Mouse (Mus musculus) 3T3-L1 (cell line): ENCODE measurements around the gene Shh.
A peak's percentile ranks its signal among the peaks of the same experiment; 100 is the strongest.

Experiments
- DNase-seq: peaks from one replicate; pipeline ENCODE4 v3.0.0-alpha.2; 2015; ENCODE audit warnings: low read depth, low spot score

Shh gene

GRCm38 (mm10) chr5:28459456-28460225 is 7.4 kb downstream of the Shh start:
- no peak for DNase-seq

GRCm38 (mm10) chr5:28458821-28459240 is 8.2 kb downstream of the Shh start:
- no peak for DNase-seq

- DNase-seq = no peak
Observed at GRCm38 (mm10) chr5:28457921-28458641, 9.0 kb downstream of the Shh start.

- DNase-seq = no peak
Observed at GRCm38 (mm10) chr5:28456366-28456765, 10.7 kb downstream of the Shh start.

DNA sequence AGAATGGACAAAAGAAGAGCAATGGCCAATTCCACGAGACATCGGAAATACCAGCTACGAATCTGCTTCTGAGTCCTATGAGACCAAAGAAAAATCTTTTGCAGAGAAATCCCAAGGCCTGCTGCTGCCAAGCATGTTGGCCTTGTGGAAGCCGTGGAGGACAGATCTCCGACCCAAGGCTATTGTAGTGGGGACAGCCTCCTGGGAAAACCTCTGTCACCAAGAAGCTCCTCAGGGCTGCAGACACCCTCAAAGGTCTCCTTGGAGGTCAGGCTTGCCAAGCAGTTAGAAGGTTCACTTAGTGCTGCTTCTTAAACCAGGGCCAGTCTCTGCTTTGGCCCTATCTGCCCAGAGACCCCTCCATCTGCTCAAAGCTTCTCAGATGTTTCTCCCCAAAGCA is 11.3 kb downstream of the Shh start:
- DNase-seq = no peak

- DNase-seq = no peak
Observed at GRCm38 (mm10) chr5:28454546-28454945, 12.5 kb downstream of the Shh start.

- no peak for DNase-seq
Observed at GRCm38 (mm10) chr5:28453523-28453922, 13.5 kb downstream of the Shh start.

GRCm38 (mm10) chr5:28453086-28453485 is 14.0 kb downstream of the Shh start:
- DNase-seq = no peak

GRCm38 (mm10) chr5:28451053-28451638 is 15.9 kb downstream of the Shh start:
- DNase-seq = peak; percentile 82

- DNase-seq = no peak
Observed at GRCm38 (mm10) chr5:28450126-28450890, 16.7 kb downstream of the Shh start.

- peak; percentile 27 for DNase-seq
Observed at GRCm38 (mm10) chr5:28425926-28426325, 41.1 kb downstream of the Shh start.

DNA sequence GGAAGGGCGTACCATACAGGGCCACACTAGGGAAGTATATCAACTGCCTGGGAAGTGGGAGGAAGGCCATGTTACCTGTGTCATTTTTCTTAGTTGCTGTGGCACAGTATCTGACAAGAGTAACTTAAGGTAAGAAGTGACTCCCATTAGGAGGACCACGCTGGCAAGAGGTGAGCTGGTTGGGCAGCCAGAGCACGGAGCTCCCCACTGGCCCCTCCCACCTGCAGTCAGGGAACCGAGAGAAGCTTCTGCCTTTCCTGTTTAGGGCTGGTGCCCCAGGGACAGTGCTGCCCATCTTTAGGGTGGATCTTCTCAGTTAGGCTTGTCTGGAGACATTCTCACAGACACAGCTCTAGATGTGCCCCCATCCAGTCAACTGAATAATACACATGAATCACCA is 43.3 kb downstream of the Shh start:
- no peak for DNase-seq

- DNase-seq = no peak
Observed at GRCm38 (mm10) chr5:28419640-28420265, 47.3 kb downstream of the Shh start.

GRCm38 (mm10) chr5:28418734-28419133 is 48.3 kb downstream of the Shh start:
- no peak for DNase-seq

DNA sequence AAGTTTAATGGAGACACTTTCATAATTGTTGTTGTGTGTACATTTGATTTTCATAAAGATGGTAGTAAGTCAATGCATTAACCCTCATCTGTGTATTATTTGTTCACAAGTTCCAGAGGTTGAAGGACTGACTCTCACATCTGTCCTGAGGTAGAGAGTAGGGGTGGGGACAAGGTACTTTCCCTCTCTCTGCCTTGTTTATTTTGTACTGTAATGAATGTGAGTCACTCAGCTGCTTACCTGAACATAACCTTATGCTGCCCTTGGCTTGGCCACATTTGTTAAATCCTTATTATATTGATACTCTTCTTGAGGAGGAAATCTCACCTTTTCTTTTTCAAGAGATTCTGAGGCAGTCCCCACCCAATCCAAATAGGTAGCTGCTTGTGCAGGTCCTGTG is 51.0 kb downstream of the Shh start:
- DNase-seq = no peak

DNA sequence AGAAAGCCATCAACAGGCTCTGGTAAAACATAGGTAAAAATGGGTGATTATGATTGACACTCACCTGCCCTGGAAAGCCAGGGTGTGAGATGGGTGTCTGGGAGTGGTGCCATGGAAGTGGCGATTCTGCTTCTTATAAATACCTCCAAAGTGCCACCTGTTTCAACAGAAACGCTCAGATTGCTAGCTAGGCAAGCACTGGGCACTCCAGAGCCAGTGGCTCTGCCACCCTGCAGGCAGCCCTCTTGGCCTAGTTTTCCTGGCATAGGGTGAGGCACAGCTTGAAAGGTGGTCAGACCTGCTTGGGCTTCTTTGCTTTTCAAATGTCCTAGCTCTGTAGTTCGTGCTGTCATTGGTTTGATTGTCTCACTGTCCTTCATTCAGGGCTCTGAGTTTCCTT is 53.0 kb downstream of the Shh start:
- no peak for DNase-seq

GRCm38 (mm10) chr5:28413533-28413932 is 53.5 kb downstream of the Shh start:
- DNase-seq = no peak

GRCm38 (mm10) chr5:28412006-28412685 is 54.9 kb downstream of the Shh start:
- no peak for DNase-seq
